Comparison of ENCODE assay signal across 13 mouse cellular contexts in genomic region chr15:101318889-101319765, GRCm38 (mm10). TPM values are rescaled to one million over a fixed set of nuclear protein-coding genes. Genes with fewer than 3 reads are reported as not detected.
DNase-seq lines count a peak whose midpoint lies in the region; ATAC-seq and TF ChIP-seq lines count a peak whose summit lies in the region.
"Had no signal": no experiment of that assay in that cellular context is flagged by ENCODE, and none has a peak within 500 bp of the region (broad histone marks: within the 10 kb centered on the region; RNA-seq: fewer than 3 reads in every experiment).

No protein-coding gene starts in this region.

- DNase-seq in adrenal gland, adult 8-10 months: peak; percentile 54
- no peak for DNase-seq in adrenal gland, adult 18-20 months (ENCODE audit: low spot score in 2 of 2)
- no peak for DNase-seq in liver, adult 2 months (ENCODE audit: extremely low read depth, low read depth, low spot score)
- no peak for DNase-seq in liver
- no peak for DNase-seq in limb, embryonic 10.5 days (ENCODE audit: low spot score)
- DNase-seq in right cerebral cortex, adult 18-20 months: no peak
- DNase-seq: cerebellum, adult 11 months; lung, postnatal 10 days had no signal

- TF ChIP-seq POLR2A in liver, adult 2 months (IDR thresholded peaks at IDR 0.05; ENCODE audit: extremely low read depth, insufficient read depth, low read length): no peak

- no peak overlapping the region for H3K9ac ChIP-seq in liver, adult 2 months (ENCODE audit: low read depth, low read length)
- H3K9ac ChIP-seq: hindbrain, embryonic 14.5 days; stomach, embryonic 15.5 days had no signal

- no peak overlapping the region for H3K4me3 ChIP-seq in liver, adult 2 months (ENCODE audit: insufficient read depth, low read depth, low read length)
- H3K4me3 ChIP-seq in brown adipose tissue, adult 24 weeks (ENCODE audit: insufficient read depth, low read depth, low read length): no peak overlapping the region
- H3K4me3 ChIP-seq in limb, embryonic 10.5 days: no peak overlapping the region
- H3K4me3 ChIP-seq: stomach, embryonic 15.5 days had no signal

- no peaks in the 10 kb centered on the region for H3K27me3 ChIP-seq in liver, adult 2 months (ENCODE audit: control insufficient read depth, insufficient read depth, low read length)
- H3K27me3 ChIP-seq in limb, embryonic 10.5 days (ENCODE audit: low read depth, poor library complexity, severe bottlenecking): no peaks in the 10 kb centered on the region; the same call in 1 of the 2 replicates
- H3K27me3 ChIP-seq: stomach, embryonic 15.5 days had no signal

- peak overlapping the region; percentile 11; the same call in 1 of the 2 replicates for H3K27ac ChIP-seq in liver, adult 2 months (replicated peaks; ENCODE audit: insufficient read depth, low read depth, low read length)
- H3K27ac ChIP-seq in brown adipose tissue, adult 24 weeks (replicated peaks; ENCODE audit: low read depth, low read length): peak overlapping the region; percentile 67
- peak overlapping the region; percentile 30; the same call in 1 of the 2 replicates for H3K27ac ChIP-seq in limb, embryonic 10.5 days
- H3K27ac ChIP-seq: hindbrain, embryonic 14.5 days had no signal

- H3K4me1 ChIP-seq in liver, adult 2 months (ENCODE audit: control insufficient read depth, insufficient read depth, low read length): no peaks in the 10 kb centered on the region
- peaks cover 33% of the 10 kb centered on the region for H3K4me1 ChIP-seq in brown adipose tissue, adult 24 weeks (ENCODE audit: control insufficient read depth, insufficient read depth, insufficient read length, low read length)
- peaks cover 47% of the 10 kb centered on the region for H3K4me1 ChIP-seq in limb, embryonic 10.5 days

- H3K9me3 ChIP-seq in limb, embryonic 10.5 days (replicated peaks): no peaks in the 10 kb centered on the region
- H3K9me3 ChIP-seq: stomach, embryonic 15.5 days had no signal

- TF ChIP-seq CTCF in liver, adult 2 months (IDR thresholded peaks at IDR 0.05; ENCODE audit: low read depth, low read length): no peak

- ATAC-seq in erythroblast, adult 5-6 weeks (replicated peaks; ENCODE audit: low FRiP score, poor library complexity, severe bottlenecking): no peak

- H3K36me3 ChIP-seq in liver, adult 2 months (ENCODE audit: control insufficient read depth, insufficient read depth, low read length): no peaks in the 10 kb centered on the region
- no peaks in the 10 kb centered on the region for H3K36me3 ChIP-seq in limb, embryonic 10.5 days
- H3K36me3 ChIP-seq: stomach, embryonic 15.5 days had no signal

- WGBS in liver, adult 2 months: 69% methylated on average over 14 of the region's 14 CpGs
- 72% methylated on average over 14 of the region's 14 CpGs for WGBS in limb, embryonic 10.5 days

- no peaks in the 10 kb centered on the region for H3K79me2 ChIP-seq in liver, adult 2 months (ENCODE audit: control insufficient read depth, insufficient read depth, low read length)

RNA-seq across cellular contexts. Expression of gene 6030408B16Rik, which starts 26.1 kb away (rescaled TPM):
- under 1 TPM; 0.49 to 0.91 (median 0.71) TPM for total RNA-seq in adrenal gland, adult 8-10 months (2022)
- total RNA-seq in adrenal gland, adult 18-20 months (2021): under 1 TPM; 0.27 to 0.54 TPM
- not detected in 2 replicates for total RNA-seq in liver, adult 2 months (2014; rRNA removed)
- 0.10 TPM in 1 of 2 replicates, not detected in the other for polyA plus RNA-seq in liver, adult 2 months (2012; rRNA removed)
- 0.91 TPM in 1 of 2 replicates, not detected in the other for polyA plus RNA-seq in brown adipose tissue, adult 24 weeks (2012; ENCODE audit: insufficient read depth, insufficient read length, missing spikeins)
- polyA plus RNA-seq in limb, embryonic 10.5 days (2016; fragmentation: Nextera tagmentation; extraction: Ambion mirVana): 1.8 and 4.1 TPM in 2 replicates
- not detected in 2 replicates for total RNA-seq in erythroblast, adult 5-6 weeks (2015; ENCODE audit: low replicate concordance)
- total RNA-seq in erythroblast, adult 5-6 weeks (2017; ENCODE audit: low replicate concordance): not detected in 2 replicates

RNA-seq across cellular contexts. Expression of gene Atg101, which starts 35.1 kb away (rescaled TPM):
- 10 to 100 TPM; 31.4 to 48.9 (median 37.0) TPM for total RNA-seq in adrenal gland, adult 8-10 months (2022)
- 10 to 100 TPM; 60.5 to 64.0 TPM for total RNA-seq in adrenal gland, adult 18-20 months (2021)
- total RNA-seq in liver, adult 2 months (2014; rRNA removed): 55.3 and 63.2 TPM in 2 replicates
- polyA plus RNA-seq in liver, adult 2 months (2012; rRNA removed): 89.3 and 94.5 TPM in 2 replicates
- 34.8 and 38.0 TPM in 2 replicates for polyA plus RNA-seq in brown adipose tissue, adult 24 weeks (2012; ENCODE audit: insufficient read depth, insufficient read length, missing spikeins)
- polyA plus RNA-seq in limb, embryonic 10.5 days (2016; fragmentation: Nextera tagmentation; extraction: Ambion mirVana): 92.3 and 97.5 TPM in 2 replicates
- total RNA-seq in erythroblast, adult 5-6 weeks (2015; ENCODE audit: low replicate concordance): 7.9 and 14.2 TPM in 2 replicates
- 13.0 and 14.1 TPM in 2 replicates for total RNA-seq in erythroblast, adult 5-6 weeks (2017; ENCODE audit: low replicate concordance)

RNA-seq across cellular contexts. Expression of gene Krt80, which starts 50.8 kb away (rescaled TPM):
- total RNA-seq in adrenal gland, adult 8-10 months (2022): 1 to 10 TPM; 7.0 to 9.8 (median 8.1) TPM
- total RNA-seq in adrenal gland, adult 18-20 months (2021): 1 to 10 TPM; 4.3 to 7.8 TPM
- 0.07 and 0.09 TPM in 2 replicates for total RNA-seq in liver, adult 2 months (2014; rRNA removed)
- 0.15 and 0.46 TPM in 2 replicates for polyA plus RNA-seq in liver, adult 2 months (2012; rRNA removed)
- polyA plus RNA-seq in brown adipose tissue, adult 24 weeks (2012; ENCODE audit: insufficient read depth, insufficient read length, missing spikeins): 1.5 and 2.3 TPM in 2 replicates
- 0.09 and 0.23 TPM in 2 replicates for polyA plus RNA-seq in limb, embryonic 10.5 days (2016; fragmentation: Nextera tagmentation; extraction: Ambion mirVana)
- total RNA-seq in erythroblast, adult 5-6 weeks (2015; ENCODE audit: low replicate concordance): 9.4 and 9.6 TPM in 2 replicates
- total RNA-seq in erythroblast, adult 5-6 weeks (2017; ENCODE audit: low replicate concordance): 2.4 TPM in 2 replicates
- polyA plus RNA-seq: embryonic facial prominence, embryonic 11.5 days had no signal

Comparison
In these comparisons a context has a peak if more than half of its experiments do, and no peak if none do; other contexts are left out.
1. H3K27ac ChIP-seq: peak in every context shown above with its lines; median percentile 67 in brown adipose tissue, adult 24 weeks; 30 in limb, embryonic 10.5 days; 11 in liver, adult 2 months.